Mouse (Mus musculus): ENCODE measurements around the gene Bend3. TPM values are rescaled to one million over a fixed set of nuclear protein-coding genes. Genes with fewer than 3 reads are reported as not detected.

Bend3 gene
- polyA plus RNA-seq, 1 experiment, result 2.8 TPM

GRCm38 (mm10) chr10:43560765-43561164 lies 82.1 kb downstream of the Bend3 start:
- WGBS, result 50% methylated on average over 2 of the region's 2 CpGs
- no peak overlapping the region for H3K4me3 ChIP-seq (replicated peaks; ENCODE audit: insufficient read depth, low read depth, low read length)
- H3K27me3 ChIP-seq (ENCODE audit: control insufficient read depth, insufficient read depth, low read length), result no peaks in the 10 kb centered on the region
- H3K4me1 ChIP-seq (ENCODE audit: control insufficient read depth, insufficient read depth, low read length), result no peaks in the 10 kb centered on the region
- no peak for TF ChIP-seq CTCF (IDR thresholded peaks at IDR 0.05; ENCODE audit: borderline replicate concordance, insufficient read depth, low read depth, low read length)
- no peak for TF ChIP-seq POLR2A (IDR thresholded peaks at IDR 0.05; ENCODE audit: borderline replicate concordance, insufficient read depth, low read length)
- no peak overlapping the region for H3K27ac ChIP-seq (ENCODE audit: insufficient read depth, low read length)
- no peak for DNase-seq

- WGBS, result 90% methylated on average over 2 of the region's 2 CpGs
- no peaks in the 10 kb centered on the region for H3K4me1 ChIP-seq (ENCODE audit: control insufficient read depth, insufficient read depth, low read length)
- no peaks in the 10 kb centered on the region for H3K27me3 ChIP-seq (ENCODE audit: control insufficient read depth, insufficient read depth, low read length)
- no peak overlapping the region for H3K27ac ChIP-seq (ENCODE audit: insufficient read depth, low read length)
- H3K4me3 ChIP-seq (replicated peaks; ENCODE audit: insufficient read depth, low read depth, low read length), result no peak overlapping the region
- DNase-seq, result no peak
- TF ChIP-seq POLR2A (IDR thresholded peaks at IDR 0.05; ENCODE audit: borderline replicate concordance, insufficient read depth, low read length) (no peak), CTCF (IDR thresholded peaks at IDR 0.05; ENCODE audit: borderline replicate concordance, insufficient read depth, low read depth, low read length) (no peak)
These were observed 82.7 kb downstream of the Bend3 start for GRCm38 (mm10) chr10:43561311-43561710.

Other genes starting within 250 kb of the Bend3 start
- gene Gm9803, start 45.3 kb downstream of the Bend3 start, polyA plus RNA-seq (2012; rRNA removed), result 13.4 and 15.7 TPM in 2 replicates
- 37.6 and 40.9 TPM in 2 replicates for gene 1700021F05Rik, start 62.2 kb downstream of the Bend3 start, polyA plus RNA-seq (2012; rRNA removed)
- gene Cd24a, start 99.5 kb downstream of the Bend3 start, polyA plus RNA-seq (2012; rRNA removed), result 26.4 and 39.5 TPM in 2 replicates